ENCODE assay signal across 30 mouse cellular contexts in the genomic region with DNA sequence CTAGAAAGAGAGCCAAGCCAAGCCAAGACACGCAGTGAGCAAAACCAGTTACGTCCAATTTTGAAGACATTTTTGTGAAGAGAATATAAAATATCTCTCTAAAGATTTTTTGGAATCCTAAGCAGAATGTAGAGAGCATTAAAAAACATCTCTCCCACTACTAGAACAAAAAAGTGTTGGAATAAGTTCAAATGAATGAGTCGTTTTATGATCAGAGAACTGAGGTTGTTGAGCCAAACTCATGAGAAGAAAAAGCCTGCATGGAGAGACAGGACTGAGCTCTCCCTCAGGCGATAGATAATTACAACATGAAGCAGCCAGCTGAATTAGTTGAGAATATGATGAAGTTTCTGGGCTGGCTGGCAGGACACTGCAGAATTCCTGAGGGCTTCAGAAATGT. TPM values are rescaled to one million over a fixed set of nuclear protein-coding genes. Genes with fewer than 3 reads are reported as not detected.
DNase-seq lines count a peak whose midpoint lies in the region; ATAC-seq and TF ChIP-seq lines count a peak whose summit lies in the region.
"Had no signal": no experiment of that assay in that cellular context is flagged by ENCODE, and none has a peak within 500 bp of the region (broad histone marks: within the 10 kb centered on the region; RNA-seq: fewer than 3 reads in every experiment).

No protein-coding gene starts in this region.

- no peak for TF ChIP-seq CTCF in layer of hippocampus, adult 2 months (conservative IDR thresholded peaks at IDR 0.05)

- H3K9me3 ChIP-seq in embryonic facial prominence, embryonic 14.5 days (ENCODE audit: control insufficient read depth, low read length): no peaks in the 10 kb centered on the region
- no peaks in the 10 kb centered on the region for H3K9me3 ChIP-seq in embryonic facial prominence, embryonic 10.5 days
- H3K9me3 ChIP-seq: embryonic facial prominence, embryonic 15.5 days; forebrain, embryonic 12.5 days; heart, embryonic 12.5 days; heart, embryonic 15.5 days had no signal

- H3K4me1 ChIP-seq in embryonic facial prominence, embryonic 14.5 days (ENCODE audit: control insufficient read depth, insufficient read depth, low read length): no peaks in the 10 kb centered on the region
- H3K4me1 ChIP-seq in embryonic facial prominence, embryonic 10.5 days: no peaks in the 10 kb centered on the region
- H3K4me1 ChIP-seq: embryonic facial prominence, embryonic 15.5 days; forebrain, embryonic 12.5 days; heart, embryonic 12.5 days; heart, embryonic 15.5 days had no signal

- peak; percentile 32 for DNase-seq in embryonic facial prominence, embryonic 14.5 days (ENCODE audit: low spot score)
- no peak for DNase-seq in embryonic facial prominence, embryonic 10.5 days (ENCODE audit: low spot score)
- no peak for DNase-seq in layer of hippocampus, adult 2 months (ENCODE audit: low spot score in 2 of 2)
- DNase-seq in layer of hippocampus, postnatal 14 days (ENCODE audit: low spot score in 2 of 2): no peak
- peak; percentile 36 for DNase-seq in Muller cell, postnatal 12 days (ENCODE audit: inconsistent ontology term)
- peak; percentile 47 for DNase-seq in telencephalon, adult 2 months (ENCODE audit: low read depth, low spot score)
- DNase-seq: adrenal gland, adult 2 months; adrenal gland, postnatal 14 days; cerebellum, adult 11-12 months; cerebellum, adult 8-10 months; cerebellum, postnatal 10 days; cerebellum, postnatal 36 days; embryo, embryonic 11 days; gastrocnemius, postnatal 25 days; heart, adult 18-20 months; heart, postnatal 14 days; heart, postnatal 4 days had no signal

- no peak overlapping the region for H3K4me2 ChIP-seq in embryonic facial prominence, embryonic 14.5 days (ENCODE audit: low read depth, low read length)
- H3K4me2 ChIP-seq: embryonic facial prominence, embryonic 15.5 days; forebrain, embryonic 12.5 days; heart, embryonic 12.5 days; heart, embryonic 15.5 days; hindbrain, embryonic 14.5 days had no signal

- ATAC-seq in embryonic facial prominence, embryonic 14.5 days (ENCODE audit: low read depth): no peak
- ATAC-seq in megakaryocyte-erythroid progenitor cell, adult 5-6 weeks (replicated peaks; ENCODE audit: low FRiP score, low TSS enrichment, poor library complexity, severe bottlenecking): no peak
- ATAC-seq: forebrain, embryonic 16.5 days; hindbrain, postnatal 0 days; inflammation-experienced regulatory T-cells, adult 6 months had no signal

- no peak overlapping the region for H3K27ac ChIP-seq in embryonic facial prominence, embryonic 14.5 days (replicated peaks; ENCODE audit: low read depth, low read length)
- H3K27ac ChIP-seq in embryonic facial prominence, embryonic 10.5 days (replicated peaks): no peak overlapping the region
- 0 out of 2 replicates have a peak overlapping the region, but pooled peaks have one; percentile 10 for H3K27ac ChIP-seq in layer of hippocampus, adult 2 months
- H3K27ac ChIP-seq: embryonic facial prominence, embryonic 15.5 days; forebrain, embryonic 12.5 days; heart, embryonic 15.5 days; hindbrain, embryonic 14.5 days; hindbrain, postnatal 0 days had no signal

- H3K9ac ChIP-seq in embryonic facial prominence, embryonic 14.5 days (ENCODE audit: low read depth, low read length): no peak overlapping the region
- H3K9ac ChIP-seq: embryonic facial prominence, embryonic 15.5 days; forebrain, embryonic 12.5 days; heart, embryonic 12.5 days; heart, embryonic 15.5 days; hindbrain, embryonic 14.5 days had no signal

- no peak overlapping the region for H3K4me3 ChIP-seq in embryonic facial prominence, embryonic 14.5 days (ENCODE audit: low read depth, low read length)
- H3K4me3 ChIP-seq in embryonic facial prominence, embryonic 10.5 days: no peak overlapping the region
- no peak overlapping the region for H3K4me3 ChIP-seq in layer of hippocampus, adult 2 months
- H3K4me3 ChIP-seq: embryonic facial prominence, embryonic 15.5 days; erythroblast, embryonic 14.5 days; forebrain, embryonic 12.5 days; heart, embryonic 12.5 days; heart, embryonic 15.5 days had no signal

- WGBS in embryonic facial prominence, embryonic 14.5 days: 63% methylated on average over 4 of the region's 4 CpGs
- WGBS in embryonic facial prominence, embryonic 10.5 days: 88% methylated on average over 4 of the region's 4 CpGs

- H3K36me3 ChIP-seq in embryonic facial prominence, embryonic 14.5 days (ENCODE audit: control insufficient read depth, insufficient read depth, low read length): no peaks in the 10 kb centered on the region
- no peaks in the 10 kb centered on the region for H3K36me3 ChIP-seq in embryonic facial prominence, embryonic 10.5 days (replicated peaks)
- H3K36me3 ChIP-seq: embryonic facial prominence, embryonic 15.5 days; forebrain, embryonic 12.5 days; heart, embryonic 12.5 days; heart, embryonic 15.5 days had no signal

- H3K27me3 ChIP-seq in embryonic facial prominence, embryonic 14.5 days (replicated peaks; ENCODE audit: control insufficient read depth, insufficient read depth, low read length): no peaks in the 10 kb centered on the region
- H3K27me3 ChIP-seq in embryonic facial prominence, embryonic 10.5 days (replicated peaks; ENCODE audit: low read depth, poor library complexity, severe bottlenecking): no peaks in the 10 kb centered on the region
- H3K27me3 ChIP-seq: embryonic facial prominence, embryonic 15.5 days; forebrain, embryonic 12.5 days; heart, embryonic 12.5 days; heart, embryonic 15.5 days had no signal

RNA-seq across cellular contexts. Expression of gene Npy2r, which starts 49.9 kb away (rescaled TPM):
- polyA plus RNA-seq in embryonic facial prominence, embryonic 14.5 days (2014; fragmentation: Nextera tagmentation; extraction: Ambion mirVana): 0.84 and 1.2 TPM in 2 replicates
- polyA plus RNA-seq in embryonic facial prominence, embryonic 10.5 days (2016; fragmentation: Nextera tagmentation; extraction: Ambion mirVana): 0.07 and 0.26 TPM in 2 replicates
- 10 to 100 TPM; 40.5 to 41.7 TPM for total RNA-seq in layer of hippocampus, adult 2 months (2021)
- 10 to 100 TPM; 32.2 to 37.6 TPM for total RNA-seq in layer of hippocampus, postnatal 14 days (2021)
- total RNA-seq in megakaryocyte-erythroid progenitor cell, adult 5-6 weeks (2014; fragmentation: Nextera tagmentation): not detected in 2 replicates
- total RNA-seq in megakaryocyte-erythroid progenitor cell, adult 5-6 weeks (2017): not detected in 2 replicates
- total RNA-seq: ES-E14; gastrocnemius, adult 8-10 months; gastrocnemius, postnatal 25 days; heart, adult 18-20 months; heart, postnatal 14 days; heart, postnatal 4 days had no signal
- polyA plus RNA-seq: embryonic facial prominence, embryonic 11.5 days; erythroblast, embryonic 14.5 days; heart, embryonic 12.5 days; inflammation-experienced regulatory T-cells, adult 6 months had no signal

Comparison
In these comparisons a context has a peak if more than half of its experiments do, and no peak if none do; other contexts are left out.
1. DNase-seq: peak in embryonic facial prominence, embryonic 14.5 days (single experiment), Muller cell, postnatal 12 days (single experiment) and telencephalon, adult 2 months (single experiment); none in embryonic facial prominence, embryonic 10.5 days (single experiment), layer of hippocampus, adult 2 months (0 of 2) and layer of hippocampus, postnatal 14 days (0 of 2).
2. RNA of gene Npy2r, which starts 49.9 kb away (total RNA-seq): 40.5 to 41.7 TPM in layer of hippocampus, adult 2 months and 32.2 to 37.6 TPM in layer of hippocampus, postnatal 14 days; not detected in megakaryocyte-erythroid progenitor cell, adult 5-6 weeks; every median in the first group is over 10 times any median in the second.